Mouse (Mus musculus): ENCODE data around the gene Srarp.

The Srarp gene

DNA sequence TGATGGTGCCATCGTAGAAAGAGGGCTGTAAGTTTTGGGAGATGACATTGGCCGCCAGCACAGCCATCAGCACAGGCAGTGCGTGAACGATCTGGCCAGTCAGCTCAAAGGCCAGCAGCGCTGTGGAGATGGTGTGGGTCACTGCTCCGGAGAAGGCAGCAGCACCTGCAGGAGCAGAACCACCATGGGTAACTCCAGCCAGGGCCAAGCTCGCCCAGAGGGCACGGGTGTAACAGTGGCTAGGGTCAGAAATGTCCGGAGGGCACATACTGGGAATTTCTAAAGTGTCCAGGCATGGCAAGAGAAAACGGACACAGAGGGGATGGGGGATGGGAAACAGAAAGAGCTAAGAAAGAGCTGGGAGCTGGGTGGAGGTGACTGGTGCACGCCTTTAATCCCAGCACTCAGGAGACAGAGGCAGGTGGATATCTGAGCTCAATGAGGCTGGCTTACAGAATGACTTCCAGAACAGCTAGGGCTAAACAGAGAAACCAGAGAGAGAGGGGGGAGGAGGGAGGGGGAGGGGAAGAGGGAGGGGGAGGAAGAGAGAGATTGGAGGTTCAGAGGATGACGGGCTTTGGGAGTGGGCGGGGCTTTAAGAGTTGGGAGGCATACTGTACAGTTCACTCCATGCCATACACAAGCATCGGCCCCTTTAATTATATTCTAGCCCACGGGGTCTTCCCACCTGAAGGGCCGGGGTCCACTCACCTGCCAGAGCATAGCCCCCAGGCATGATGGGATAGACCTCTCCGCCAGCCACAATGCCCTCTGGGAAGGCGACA, 46.3 kb downstream of the Srarp start:
- no peak for DNase-seq (ENCODE audit: low spot score)

- no peak for DNase-seq (ENCODE audit: low spot score)
These were observed 48.0 kb downstream of the Srarp start for GRCm38 (mm10) chr4:141387933-141388332.

DNA sequence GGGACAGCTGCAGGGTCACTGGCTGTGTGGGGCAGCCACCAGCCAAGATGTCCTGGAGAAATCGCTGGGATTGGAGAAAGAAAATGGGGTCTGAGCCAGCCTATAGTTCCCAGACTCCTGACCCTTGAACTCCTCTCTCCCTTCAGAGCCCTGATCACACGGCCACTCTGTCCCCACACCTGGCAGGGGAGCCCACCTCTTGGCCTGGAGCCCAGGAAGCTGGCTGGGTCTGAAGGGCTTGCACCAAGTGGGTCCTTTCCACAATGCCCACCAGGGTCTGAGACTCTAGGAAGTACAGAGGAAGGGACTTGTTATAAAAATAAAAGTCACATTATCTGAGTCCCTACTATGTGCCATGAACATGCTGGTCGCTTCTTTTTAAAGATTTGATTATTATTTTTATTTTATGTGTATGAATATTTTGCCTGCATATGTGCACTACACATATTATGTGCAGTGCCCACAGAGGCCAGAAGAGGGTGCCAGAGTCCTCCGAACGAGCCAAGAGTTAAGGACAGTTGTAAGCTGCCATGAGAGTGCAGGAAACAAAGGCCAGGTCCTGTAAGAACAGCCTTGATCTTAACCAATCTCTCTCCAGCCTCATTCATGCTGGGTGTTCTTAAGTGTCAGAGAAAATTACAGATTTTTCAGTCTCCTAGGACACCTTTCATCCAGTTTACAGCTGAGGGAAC, 48.7 kb downstream of the Srarp start:
- peak; percentile 71 for DNase-seq (ENCODE audit: low spot score)

DNA sequence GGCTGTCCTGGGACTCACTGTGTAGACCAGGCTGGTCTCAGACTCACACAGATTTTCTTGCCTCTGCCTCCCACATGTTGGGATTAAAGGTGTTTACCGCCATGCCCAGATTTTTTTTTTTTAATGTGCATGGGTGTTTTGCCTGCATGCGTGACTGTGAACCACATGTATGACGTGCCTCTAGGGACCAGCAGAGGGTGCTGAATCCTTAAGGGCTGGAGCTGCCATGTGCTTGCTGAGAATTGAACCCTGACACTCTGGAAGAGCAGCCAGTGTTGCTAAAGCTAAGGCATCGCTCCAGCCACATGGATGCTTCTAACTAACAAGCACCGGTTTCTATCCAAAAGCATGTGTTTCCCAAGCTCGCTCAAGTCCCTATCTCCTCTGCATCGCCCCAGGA, 49.8 kb downstream of the Srarp start:
- DNase-seq (ENCODE audit: low spot score) = no peak

DNA sequence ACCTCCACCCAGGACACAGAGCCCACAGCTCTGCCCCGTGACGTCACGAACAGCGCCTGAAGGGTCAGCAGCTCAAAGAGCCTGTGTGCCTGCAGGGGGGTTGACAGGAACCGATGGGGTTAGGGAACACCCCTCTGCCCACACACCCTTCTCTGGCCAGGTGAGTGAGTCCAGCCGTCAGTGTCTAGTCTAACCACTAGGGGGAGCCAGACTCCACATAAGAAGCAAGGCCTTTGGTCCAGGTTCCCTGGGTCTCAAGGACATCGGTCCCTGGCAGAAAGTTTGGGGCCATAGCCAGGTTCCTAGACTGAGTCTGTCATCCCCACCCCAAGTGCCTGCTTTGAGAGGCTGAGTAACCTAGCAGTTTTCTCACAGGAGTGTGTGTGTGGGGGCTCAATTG, 50.6 kb downstream of the Srarp start:
- DNase-seq (ENCODE audit: low spot score) = peak; percentile 64

Measured in lung, postnatal 25 days (tissue).